Mouse (Mus musculus) bone marrow macrophage, adult 2 months (primary cell): ENCODE results near the gene Gm5269.

Experiments used
- CTCF ChIP-seq: IDR thresholded peaks from 2 replicates; pipeline ENCODE4 v1.5.1; 2012; ENCODE audit warnings: low read depth, mild to moderate bottlenecking, low read length, moderate library complexity
- POLR2A ChIP-seq: IDR thresholded peaks from 2 replicates; pipeline ENCODE4 v1.6.1; 2012; ENCODE audit warnings: mild to moderate bottlenecking, low read depth, low read length, borderline replicate concordance

- TF ChIP-seq POLR2A (no peak), CTCF (no peak)
These were observed 36.8 kb upstream of the Gm5269 start for GRCm38 (mm10) chr1:45926911-45927310.
